Mouse (Mus musculus) midbrain, embryonic 16.5 days (tissue): ENCODE results near the gene Twist1. TPM values are rescaled to one million over a fixed set of nuclear protein-coding genes. Genes with fewer than 3 reads are reported as not detected.

Experiments
- ATAC-seq: fragments of 200-750 bp; cut with Nextera tagmentation; 2 replicates; pipeline ENCODE4 v1.8.0; 2017; ENCODE audit warnings: moderate TSS enrichment
- H3K27ac ChIP-seq: fragments of 300-500 bp; sonication (generic); 2 replicates; pipeline ENCODE4 v1.5.1; 2014; ENCODE audit warnings: mild to moderate bottlenecking, low read length, mixed read lengths
- H3K27me3 ChIP-seq: fragments of 300-500 bp; sonication (generic); 2 replicates; pipeline ENCODE4 v1.6.1; 2014; ENCODE audit warnings: low read depth, low read length, mixed read lengths; ENCODE audit not compliant: control insufficient read depth, insufficient read depth
- H3K36me3 ChIP-seq: fragments of 300-500 bp; sonication (generic); 2 replicates; pipeline ENCODE4 v1.6.1; 2014; ENCODE audit warnings: mild to moderate bottlenecking, low read length, moderate library complexity, mixed read lengths; ENCODE audit not compliant: control insufficient read depth, insufficient read depth
- H3K4me1 ChIP-seq: fragments of 300-500 bp; sonication (generic); 2 replicates; pipeline ENCODE4 v1.6.1; 2014; ENCODE audit warnings: mild to moderate bottlenecking, low read length, mixed read lengths; ENCODE audit not compliant: control insufficient read depth, insufficient read depth
- H3K4me2 ChIP-seq: fragments of 300-500 bp; sonication (generic); 2 replicates; pipeline ENCODE4 v1.6.1; 2014; ENCODE audit warnings: mild to moderate bottlenecking, low read length, mixed read lengths
- H3K4me3 ChIP-seq: fragments of 300-500 bp; sonication (generic); 2 replicates; pipeline ENCODE4 v1.5.1; 2014; ENCODE audit warnings: low read depth, mild to moderate bottlenecking, low read length, moderate library complexity, mixed read lengths
- H3K9ac ChIP-seq: fragments of 300-500 bp; sonication (generic); 2 replicates; pipeline ENCODE4 v1.6.1; 2014; ENCODE audit warnings: low read depth, low read length, mixed read lengths
- H3K9me3 ChIP-seq: fragments of 300-500 bp; sonication (generic); replicated peaks from 2 replicates; pipeline ENCODE4 v1.6.1; 2014; ENCODE audit warnings: mild to moderate bottlenecking, low read length, mixed read lengths; ENCODE audit not compliant: control insufficient read depth, poor library complexity, severe bottlenecking
- WGBS: fragments of 180-500 bp; shearing (Covaris S2); extraction: QIAGEN DNeasy Blood & Tissue Kit; methylation state at CpG from one replicate; pipeline ENCODE4 v1.1.7; 2014; 5-methylcytosine and 5-hydroxymethylcytosine counted together
- polyA plus RNA-seq: library from polyadenylated mRNA; unstranded; fragments of >200 nt; fragmentation: Nextera tagmentation; extraction: Ambion mirVana; gene quantifications from 2 replicates; pipeline ENCODE4 v1.2.1, GENCODE M21; 2015

Twist1 gene
- 0.69 and 1.3 TPM in 2 replicates for polyA plus RNA-seq

DNA sequence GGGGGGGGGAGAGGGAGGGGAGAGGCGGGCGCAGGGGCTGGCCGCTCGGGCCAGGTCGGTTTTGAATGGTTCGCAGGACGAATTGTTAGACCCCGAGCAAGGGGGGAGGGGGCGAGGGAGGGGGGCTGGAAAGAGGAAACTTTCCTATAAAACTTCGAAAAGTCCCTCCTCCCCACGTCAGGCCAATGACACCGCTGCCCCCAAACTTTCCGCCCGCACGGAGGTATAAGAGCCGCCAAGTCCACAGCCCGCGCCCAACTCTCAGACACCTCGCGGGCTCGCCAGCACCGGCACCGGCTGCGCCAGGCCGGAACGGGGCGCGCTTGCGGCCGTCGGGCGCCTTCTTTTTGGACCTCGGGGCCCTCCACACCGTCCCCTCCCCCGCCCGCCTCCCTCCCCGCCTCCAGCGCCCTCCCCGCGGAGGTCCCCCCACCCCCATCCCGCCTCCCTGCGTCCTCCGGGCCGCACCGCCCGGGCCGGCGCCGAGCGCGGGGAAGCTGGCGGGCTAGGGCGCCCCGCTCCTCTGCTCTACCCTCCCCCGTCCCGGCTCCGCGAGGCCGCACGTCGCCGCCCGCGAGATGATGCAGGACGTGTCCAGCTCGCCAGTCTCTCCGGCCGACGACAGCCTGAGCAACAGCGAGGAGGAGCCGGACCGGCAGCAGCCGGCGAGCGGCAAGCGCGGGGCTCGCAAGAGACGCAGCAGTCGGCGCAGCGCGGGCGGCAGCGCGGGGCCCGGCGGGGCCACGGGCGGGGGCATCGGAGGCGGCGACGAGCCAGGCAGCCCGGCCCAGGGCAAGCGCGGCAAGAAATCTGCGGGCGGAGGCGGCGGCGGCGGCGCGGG, at the start of gene Twist1:
Twist1 (plus strand) TSS at position 272 of the 841 bp plus-strand sequence.
- Histone ChIP-seq H3K4me3 (peak within 1 kb of the TSS; percentile 52), H3K9me3 (no peaks in the 10 kb centered on the region), H3K4me2 (peak within 1 kb of the TSS; percentile 83), H3K27me3 (peaks cover 54% of the 10 kb centered on the region), H3K9ac (peak within 1 kb of the TSS; percentile 61), H3K36me3 (no peaks in the 10 kb centered on the region), H3K4me1 (peaks cover 19% of the 10 kb centered on the region), H3K27ac (no peak within 1 kb of the TSS; the same call in 1 of the 2 replicates)
- WGBS, result under 1% methylated on average over 70 of the region's 105 CpGs
- peak; percentile 72 for ATAC-seq

GRCm38 (mm10) chr12:33926751-33927150, 30.7 kb upstream of the Twist1 start:
- no peak overlapping the region for H3K9ac ChIP-seq
- H3K4me1 ChIP-seq, result peaks cover 8% of the 10 kb centered on the region
- no peak overlapping the region for H3K27ac ChIP-seq
- no peak overlapping the region for H3K4me3 ChIP-seq
- ATAC-seq, result no peak
- H3K27me3 ChIP-seq, result peaks cover 10% of the 10 kb centered on the region
- no peak overlapping the region for H3K4me2 ChIP-seq
- WGBS, result 14% methylated on average over 3 of the region's 3 CpGs
- no peaks in the 10 kb centered on the region for H3K9me3 ChIP-seq
- no peaks in the 10 kb centered on the region for H3K36me3 ChIP-seq

DNA sequence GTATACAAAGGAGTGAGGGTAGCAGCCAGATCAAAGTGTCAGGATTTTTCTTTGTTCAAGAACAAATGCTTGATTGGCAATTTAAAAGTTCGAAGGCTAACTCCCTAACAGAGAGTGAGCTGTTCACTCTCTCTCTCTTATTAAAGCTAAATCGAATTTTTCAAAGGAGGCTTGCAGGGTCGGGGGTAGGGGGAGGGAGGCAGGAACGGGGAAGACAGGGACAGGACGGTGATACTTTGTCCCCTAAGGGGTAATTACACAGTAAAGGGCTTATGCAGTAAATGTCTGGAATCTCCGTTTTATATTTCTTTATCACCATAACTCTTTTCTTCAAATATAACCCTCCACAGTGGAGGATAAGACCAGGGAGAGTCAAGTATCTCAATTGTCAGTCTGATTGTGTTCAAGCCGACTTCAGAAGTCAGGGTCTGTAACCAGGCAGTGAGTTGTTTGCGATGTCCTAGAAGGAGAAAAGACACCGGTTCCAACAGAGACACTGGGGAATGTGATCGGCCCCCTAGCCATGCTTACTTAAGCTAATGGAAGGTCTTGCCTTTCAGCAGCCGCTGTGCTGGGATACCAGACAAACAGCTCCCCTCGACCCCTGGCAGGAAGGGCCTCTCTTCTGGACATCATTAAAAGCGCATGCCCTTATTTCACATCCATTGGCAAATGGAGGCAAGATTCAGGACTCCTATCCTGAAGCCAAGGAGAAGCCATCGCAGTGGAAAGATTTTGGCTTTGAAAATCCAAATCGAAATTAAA, 30.0 kb upstream of the Twist1 start:
- H3K4me3 ChIP-seq, result no peak overlapping the region
- H3K36me3 ChIP-seq, result no peaks in the 10 kb centered on the region
- peak overlapping the region; percentile 62 for H3K4me2 ChIP-seq
- WGBS, result 1% methylated on average over 15 of the region's 15 CpGs
- ATAC-seq, result no peak
- H3K9ac ChIP-seq, result no peak overlapping the region
- H3K9me3 ChIP-seq, result no peaks in the 10 kb centered on the region
- H3K27me3 ChIP-seq, result peaks cover 10% of the 10 kb centered on the region
- H3K27ac ChIP-seq, result no peak overlapping the region
- peaks cover 8% of the 10 kb centered on the region for H3K4me1 ChIP-seq

GRCm38 (mm10) chr12:33928331-33929192, 28.9 kb upstream of the Twist1 start, which contains the start of gene Ferd3l:
Gene Ferd3l, plus strand, starts transcription at chr12:33928425.
- WGBS, result under 1% methylated on average over 39 of the region's 39 CpGs

GRCm38 (mm10) chr12:33952843-33953242, 4.6 kb upstream of the Twist1 start:
- 7% methylated on average over 3 of the region's 3 CpGs for WGBS
- Histone ChIP-seq H3K9ac (no peak overlapping the region), H3K4me2 (no peak overlapping the region), H3K36me3 (no peaks in the 10 kb centered on the region), H3K4me3 (no peak overlapping the region), H3K27me3 (peaks cover 33% of the 10 kb centered on the region), H3K9me3 (no peaks in the 10 kb centered on the region), H3K27ac (no peak overlapping the region), H3K4me1 (peaks cover 9% of the 10 kb centered on the region)
- ATAC-seq, result no peak

More at GRCm38 (mm10) chr12:33928331-33929192, 28.9 kb upstream of the Twist1 start, which contains the start of gene Ferd3l:
- H3K9ac ChIP-seq, result peak within 1 kb of the TSS; percentile 53
- peak; percentile 42; the same call in 1 of the 2 replicates for ATAC-seq
- H3K9me3 ChIP-seq, result no peaks in the 10 kb centered on the region
- H3K36me3 ChIP-seq, result no peaks in the 10 kb centered on the region
- H3K27me3 ChIP-seq, result peaks cover 10% of the 10 kb centered on the region
- H3K27ac ChIP-seq, result no peak within 1 kb of the TSS
- H3K4me3 ChIP-seq, result peak within 1 kb of the TSS; percentile 32
- peaks cover 8% of the 10 kb centered on the region for H3K4me1 ChIP-seq
- peak within 1 kb of the TSS; percentile 62 for H3K4me2 ChIP-seq

GRCm38 (mm10) chr12:33954931-33955565, 2.4 kb upstream of the Twist1 start:
- WGBS, result 8% methylated on average over 8 of the region's 8 CpGs
- ATAC-seq, result no peak
- H3K4me2 ChIP-seq, result no peak overlapping the region

DNA sequence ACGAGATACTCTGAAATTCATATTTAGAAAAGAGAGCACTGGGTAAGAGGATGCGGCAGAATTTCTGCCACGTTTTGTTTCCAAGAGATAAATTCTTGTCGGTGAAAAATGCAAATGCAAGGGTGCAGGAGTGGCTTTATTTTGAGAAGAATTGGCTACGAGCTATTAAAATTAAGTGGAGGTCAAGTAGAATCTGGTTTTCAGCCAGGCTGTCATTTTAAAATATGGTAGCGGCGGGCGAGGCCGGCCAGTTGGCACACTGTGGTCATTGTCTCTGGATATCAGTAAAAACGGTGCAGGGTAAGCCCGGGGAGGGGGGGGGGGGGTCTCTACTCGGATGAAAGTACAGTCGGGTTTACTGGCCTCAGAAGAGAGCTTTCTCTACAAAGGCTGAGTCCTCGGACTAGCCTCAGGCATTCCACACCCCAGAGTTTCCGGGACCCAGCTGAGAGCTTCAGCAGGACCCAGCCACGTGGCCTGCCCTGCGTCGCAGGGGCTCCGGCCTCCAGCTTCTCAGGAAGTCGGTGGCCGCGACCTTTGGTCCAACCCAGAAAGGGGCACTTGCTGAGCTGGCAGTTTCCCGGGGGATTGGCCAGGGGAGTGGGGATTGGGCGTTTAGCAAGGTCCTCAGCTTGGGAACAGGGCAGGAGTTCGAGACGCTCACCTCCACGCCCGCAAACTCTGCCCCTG, 1.7 kb upstream of the Twist1 start:
- Histone ChIP-seq H3K27me3 (peaks cover 44% of the 10 kb centered on the region), H3K4me2 (no peak overlapping the region)
- no peak for ATAC-seq

More at GRCm38 (mm10) chr12:33954931-33955565, 2.4 kb upstream of the Twist1 start:
- no peaks in the 10 kb centered on the region for H3K36me3 ChIP-seq
- no peak overlapping the region for H3K9ac ChIP-seq
- peaks cover 44% of the 10 kb centered on the region for H3K27me3 ChIP-seq
- no peaks in the 10 kb centered on the region for H3K9me3 ChIP-seq
- no peak overlapping the region for H3K27ac ChIP-seq
- H3K4me3 ChIP-seq, result no peak overlapping the region
- peaks cover 19% of the 10 kb centered on the region for H3K4me1 ChIP-seq

More for the DNA sequence above, 1.7 kb upstream of the Twist1 start:
- Histone ChIP-seq H3K9ac (no peak overlapping the region), H3K9me3 (no peaks in the 10 kb centered on the region), H3K4me3 (no peak overlapping the region), H3K27ac (no peak overlapping the region), H3K4me1 (peaks cover 19% of the 10 kb centered on the region), H3K36me3 (no peaks in the 10 kb centered on the region)
- WGBS, result 2% methylated on average over 28 of the region's 28 CpGs
